In the genomic region with DNA sequence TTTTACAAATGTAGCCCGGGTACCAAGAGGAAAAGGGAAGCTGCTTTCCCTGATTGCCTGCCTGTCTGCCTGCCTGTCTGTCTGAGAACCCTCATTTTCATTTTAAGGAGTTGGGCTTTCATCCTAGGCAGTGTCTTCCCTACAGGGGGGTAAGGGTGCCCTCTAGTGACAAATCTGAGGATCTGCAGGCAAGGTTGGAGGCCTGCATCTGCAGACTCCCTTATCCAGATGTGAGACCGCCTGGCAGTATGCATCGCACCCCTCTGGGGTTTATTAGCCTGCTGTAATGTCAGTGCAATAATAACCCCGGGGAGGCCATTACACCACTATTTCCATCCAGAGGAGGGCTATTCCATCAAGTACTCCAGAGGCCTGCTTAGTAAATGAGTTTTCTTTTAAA, we compare ENCODE assay signal across 8 mouse cellular contexts.
DNase-seq lines count a peak whose midpoint lies in the region; ATAC-seq and TF ChIP-seq lines count a peak whose summit lies in the region.
"Had no signal": no experiment of that assay in that cellular context is flagged by ENCODE, and none has a peak within 500 bp of the region (broad histone marks: within the 10 kb centered on the region; RNA-seq: fewer than 3 reads in every experiment).

No protein-coding gene starts in this region.

- H3K36me3 ChIP-seq in hindbrain, embryonic 13.5 days: no peaks in the 10 kb centered on the region

- no peak overlapping the region for H3K27ac ChIP-seq in embryonic fibroblast, embryonic 13.5 days (ENCODE audit: insufficient read depth, low read length)
- H3K27ac ChIP-seq in hindbrain, embryonic 13.5 days: no peak overlapping the region

- no peaks in the 10 kb centered on the region for H3K27me3 ChIP-seq in hindbrain, embryonic 13.5 days
- H3K27me3 ChIP-seq: megakaryocyte, embryonic 14.5 days had no signal

- H3K9ac ChIP-seq in hindbrain, embryonic 13.5 days: no peak overlapping the region

- no peak for TF ChIP-seq POLR2A in embryonic fibroblast, embryonic 13.5 days (IDR thresholded peaks at IDR 0.05; ENCODE audit: low read depth, low read length)
- no peak for TF ChIP-seq POLR2A in lung, adult 2 months (IDR thresholded peaks at IDR 0.05; ENCODE audit: borderline replicate concordance, extremely low read depth, low read depth, low read length)

- DNase-seq in spleen, postnatal 4 days (ENCODE audit: low spot score in 2 of 2): peak; percentile 16 to 60
- DNase-seq in spleen, adult 18-20 months: no peak
- peak; percentile 42 to 45 for DNase-seq in adrenal gland, postnatal 36 days
- no peak for DNase-seq in lung, adult 2 months
- DNase-seq in right cerebral cortex, postnatal 10 days (ENCODE audit: low spot score in 2 of 2): peak; percentile 49 to 60

- no peaks in the 10 kb centered on the region for H3K9me3 ChIP-seq in hindbrain, embryonic 13.5 days

- peak; percentile 57; the same call in 1 of the 2 replicates for TF ChIP-seq CTCF in embryonic fibroblast, embryonic 13.5 days (IDR thresholded peaks at IDR 0.05; ENCODE audit: borderline replicate concordance, insufficient read depth, low read length)
- TF ChIP-seq CTCF in lung, adult 2 months (IDR thresholded peaks at IDR 0.05; ENCODE audit: insufficient read depth, low read length): peak; percentile 75

- 24% methylated on average over 4 of the region's 4 CpGs for WGBS in hindbrain, embryonic 13.5 days
- 32% methylated on average over 4 of the region's 4 CpGs for WGBS in lung, adult 2 months

- H3K4me1 ChIP-seq in embryonic fibroblast, embryonic 13.5 days (ENCODE audit: control insufficient read depth, insufficient read depth, low read length): no peaks in the 10 kb centered on the region
- peaks cover 24% of the 10 kb centered on the region for H3K4me1 ChIP-seq in hindbrain, embryonic 13.5 days (replicated peaks)
- no peaks in the 10 kb centered on the region for H3K4me1 ChIP-seq in lung, adult 2 months (ENCODE audit: control insufficient read depth, insufficient read depth, low read length)
- H3K4me1 ChIP-seq: megakaryocyte, embryonic 14.5 days had no signal

- ATAC-seq in hindbrain, embryonic 13.5 days (ENCODE audit: low FRiP score): 0 out of 2 replicates have a peak, but pooled peaks have one; percentile 43

- no peak overlapping the region for H3K4me3 ChIP-seq in embryonic fibroblast, embryonic 13.5 days (ENCODE audit: insufficient read depth, low read length)
- no peak overlapping the region for H3K4me3 ChIP-seq in hindbrain, embryonic 13.5 days
- no peak overlapping the region for H3K4me3 ChIP-seq in lung, adult 2 months (replicated peaks; ENCODE audit: extremely low read depth, low read depth, low read length)
- H3K4me3 ChIP-seq: megakaryocyte, embryonic 14.5 days had no signal

- H3K4me2 ChIP-seq in hindbrain, embryonic 13.5 days: no peak overlapping the region

Comparison
In these comparisons a context has a peak if more than half of its experiments do, and no peak if none do; other contexts are left out.
1. DNase-seq: peak in spleen, postnatal 4 days (2 of 2), adrenal gland, postnatal 36 days (2 of 2) and right cerebral cortex, postnatal 10 days (2 of 2); none in spleen, adult 18-20 months (0 of 2) and lung, adult 2 months (single experiment).